Mouse (Mus musculus): ENCODE data around the gene Rab4a.
A peak's percentile ranks its signal among the peaks of the same experiment; 100 is the strongest.
"Not testable (repeated sequence)": the region's sequence is repeated elsewhere in the genome, so short reads cannot be mapped to it uniquely, and the experiment has no call there.

Gene Rab4a

GRCm38 (mm10) chr8:123789461-123789860 lies 16.3 kb upstream of the Rab4a start:
- no peak for DNase-seq

- peak; percentile 91 for DNase-seq
These were observed 15.8 kb upstream of the Rab4a start for GRCm38 (mm10) chr8:123789970-123790369.

GRCm38 (mm10) chr8:123791101-123791844 lies 14.5 kb upstream of the Rab4a start:
- no peak for DNase-seq

GRCm38 (mm10) chr8:123791845-123792225 lies 13.9 kb upstream of the Rab4a start:
- no peak for DNase-seq

- no peak for DNase-seq
These were observed 11.9 kb upstream of the Rab4a start for GRCm38 (mm10) chr8:123793900-123794299.

DNA sequence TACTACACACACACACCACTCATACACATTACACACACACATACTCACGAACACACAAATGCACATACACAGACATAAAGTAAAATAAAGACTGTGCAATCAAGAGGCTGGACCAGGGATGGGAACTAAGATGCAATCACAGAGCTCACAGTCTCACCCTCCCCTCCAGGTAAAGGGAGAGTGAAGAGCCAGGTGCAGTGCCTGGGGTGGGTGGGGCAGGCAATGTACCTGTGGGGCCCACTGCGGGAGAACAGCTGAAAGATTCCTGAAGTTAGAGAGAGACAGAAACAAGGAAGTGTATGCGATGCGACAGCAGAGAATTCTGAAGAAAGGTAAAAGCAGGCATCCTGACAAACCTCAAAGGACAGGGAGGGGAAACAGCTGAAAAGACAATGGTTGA lies 11.0 kb upstream of the Rab4a start:
- no peak for DNase-seq

GRCm38 (mm10) chr8:123796758-123797157 lies 9.0 kb upstream of the Rab4a start:
- DNase-seq: no peak

DNA sequence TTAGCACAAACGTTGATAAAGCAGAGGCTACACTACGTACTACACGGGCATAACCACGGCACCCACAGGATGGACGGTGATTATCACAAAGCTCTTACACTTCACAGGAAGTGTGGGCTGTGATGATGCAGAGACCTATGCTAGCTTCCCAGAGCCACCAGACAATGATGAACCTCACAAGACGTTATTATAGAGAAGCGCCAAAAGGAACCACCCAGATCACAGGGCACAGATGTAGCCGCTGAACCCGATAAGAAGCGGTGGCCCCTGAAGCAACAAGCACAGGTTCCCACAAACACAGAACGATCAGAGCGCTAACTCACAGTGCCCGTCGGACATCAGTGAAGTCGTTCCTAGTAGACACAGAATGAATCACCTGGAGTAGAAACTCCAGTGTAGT lies 7.9 kb upstream of the Rab4a start:
- no peak for DNase-seq

DNA sequence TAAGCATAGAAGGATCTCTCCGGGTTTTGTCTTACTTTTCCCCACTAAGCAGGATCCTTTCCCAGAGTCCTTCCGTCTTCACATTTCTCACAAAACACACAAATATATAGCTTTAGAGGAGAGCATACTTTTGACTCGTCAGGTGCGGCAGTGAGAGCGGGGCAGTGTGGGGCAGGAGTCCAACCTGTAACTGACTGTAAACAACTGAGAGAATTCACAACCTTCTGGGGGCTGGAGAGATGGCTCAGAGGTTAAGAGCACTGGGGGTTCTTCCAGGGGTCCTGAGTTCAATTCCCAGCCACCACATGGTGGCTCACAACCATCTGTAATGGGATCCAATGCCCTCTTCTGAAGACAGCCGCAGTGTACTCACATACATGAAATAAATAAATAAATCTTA lies 6.4 kb upstream of the Rab4a start:
- DNase-seq: no peak

GRCm38 (mm10) chr8:123799885-123800284 lies 5.9 kb upstream of the Rab4a start:
- DNase-seq: no peak

DNA sequence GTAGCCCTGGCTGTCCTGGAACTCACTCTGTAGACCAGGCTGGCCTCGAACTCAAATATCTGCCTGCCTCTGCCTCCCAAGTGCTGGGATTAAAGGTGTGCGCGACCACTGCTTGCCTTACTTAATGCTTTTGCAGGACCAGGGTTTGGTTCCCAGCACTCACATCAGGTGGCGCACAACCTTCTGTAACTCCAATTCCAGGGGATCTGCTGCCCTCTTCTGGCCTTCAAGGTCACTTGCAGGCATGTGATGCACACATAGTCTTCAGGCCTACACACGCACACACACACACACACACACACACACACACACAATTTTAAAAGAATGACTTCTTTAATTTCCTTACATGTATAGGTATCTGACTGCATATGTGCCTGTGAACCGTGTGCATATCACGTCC lies 4.9 kb upstream of the Rab4a start:
- DNase-seq: no peak

DNA sequence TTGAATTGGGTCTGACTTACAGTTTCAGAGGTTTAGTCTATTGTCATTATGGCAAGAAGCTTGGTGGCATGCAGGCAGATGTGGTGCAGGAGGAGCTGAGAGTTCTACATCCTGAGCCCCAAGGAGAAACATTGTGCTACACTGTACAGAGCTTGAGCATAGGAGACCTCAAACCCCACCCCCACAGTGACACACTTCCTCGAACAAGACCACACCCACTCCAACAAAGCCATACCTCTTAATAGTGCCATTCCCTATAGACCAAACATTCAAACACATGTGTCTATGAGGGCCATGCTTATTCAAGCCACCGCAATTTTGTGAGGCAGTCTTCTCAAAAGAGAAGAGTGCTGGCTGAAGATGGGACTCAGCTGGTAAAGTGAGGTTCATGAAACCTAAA lies 4.2 kb upstream of the Rab4a start:
- no peak for DNase-seq

GRCm38 (mm10) chr8:123803639-123804038 lies 2.1 kb upstream of the Rab4a start:
- no peak for DNase-seq

GRCm38 (mm10) chr8:123804586-123804985 lies 1.2 kb upstream of the Rab4a start:
- no peak for DNase-seq

DNA sequence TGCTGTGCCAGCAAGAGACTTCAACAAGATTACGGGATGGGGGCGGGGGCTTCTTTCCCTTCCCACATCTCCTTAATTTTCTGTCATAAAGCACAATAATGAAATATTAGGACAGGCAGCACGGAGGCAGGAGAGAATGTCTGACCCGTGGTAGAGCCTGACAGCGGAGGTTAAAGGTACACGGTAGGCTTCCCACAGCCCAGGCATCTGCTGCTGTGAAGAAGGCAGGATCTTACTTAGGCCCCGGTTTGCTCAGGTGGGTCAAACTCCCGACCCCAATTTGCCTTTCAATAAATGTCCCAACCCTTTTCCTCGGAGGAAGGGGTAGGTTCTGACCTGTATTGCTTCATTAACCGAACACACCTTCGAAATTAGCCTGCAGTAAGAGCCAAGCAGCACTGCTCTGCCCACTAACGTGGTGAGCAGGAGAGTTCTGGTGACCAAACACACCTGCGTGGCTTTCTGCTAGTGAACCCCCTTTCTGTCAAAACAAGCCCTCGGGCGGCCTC lies 522 bp upstream of the Rab4a start:
- DNase-seq: no peak

DNA sequence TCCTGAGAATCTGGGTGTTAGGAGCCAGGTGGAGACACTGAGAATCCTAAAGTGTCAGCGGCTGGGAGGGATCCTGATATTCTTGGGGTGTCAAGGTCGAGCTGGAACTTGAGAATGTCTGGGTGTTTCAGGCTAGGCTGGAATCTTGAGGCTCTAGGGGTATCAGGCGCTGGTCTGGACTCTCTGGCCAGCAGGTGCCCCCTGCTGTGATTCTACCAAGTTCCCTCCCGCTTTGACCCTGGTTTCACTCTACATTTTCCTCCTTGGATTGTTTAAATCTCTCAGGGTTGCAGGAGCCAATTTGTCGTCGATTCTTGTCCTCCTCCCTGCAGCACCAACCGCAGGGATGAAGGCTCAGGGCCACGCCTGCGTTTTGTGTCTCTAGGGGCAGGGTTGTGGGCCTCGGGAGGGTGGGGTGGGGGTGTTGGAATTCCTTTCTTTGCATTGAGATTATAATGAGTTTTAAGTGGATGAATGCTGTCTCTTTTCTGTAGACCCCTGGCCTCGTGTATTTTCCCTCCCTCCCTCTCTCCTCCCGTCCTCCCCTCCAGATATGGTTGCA lies 670 bp downstream of the Rab4a start:
- no peak for DNase-seq

GRCm38 (mm10) chr8:123807024-123807431 lies 1.2 kb downstream of the Rab4a start:
- no peak for DNase-seq

GRCm38 (mm10) chr8:123807852-123808573 lies 2.2 kb downstream of the Rab4a start:
- DNase-seq: no peak

- DNase-seq: no peak
These were observed 2.9 kb downstream of the Rab4a start for GRCm38 (mm10) chr8:123808671-123809070.

GRCm38 (mm10) chr8:123809342-123809741 lies 3.6 kb downstream of the Rab4a start:
- not testable (repeated sequence) for DNase-seq

DNA sequence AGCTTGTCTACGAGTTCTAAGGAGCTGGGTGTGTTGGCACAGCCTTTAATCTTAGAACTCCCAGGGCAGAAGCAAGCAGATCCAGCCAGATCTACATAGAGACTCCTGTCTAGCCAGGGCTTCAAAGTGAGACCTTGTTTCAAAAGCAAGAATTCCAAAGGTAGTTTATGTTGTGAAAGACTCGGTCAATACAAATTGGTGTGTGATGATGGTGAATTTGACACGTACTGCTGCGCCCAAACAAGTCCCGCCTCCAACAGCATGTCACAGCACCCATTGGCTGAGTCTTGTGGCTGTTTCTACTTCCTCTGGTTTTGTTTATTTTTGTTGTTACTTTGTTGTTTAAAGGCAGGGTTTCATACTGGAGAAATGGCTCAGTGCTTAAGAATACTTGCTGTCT lies 6.4 kb downstream of the Rab4a start:
- no peak for DNase-seq

DNA sequence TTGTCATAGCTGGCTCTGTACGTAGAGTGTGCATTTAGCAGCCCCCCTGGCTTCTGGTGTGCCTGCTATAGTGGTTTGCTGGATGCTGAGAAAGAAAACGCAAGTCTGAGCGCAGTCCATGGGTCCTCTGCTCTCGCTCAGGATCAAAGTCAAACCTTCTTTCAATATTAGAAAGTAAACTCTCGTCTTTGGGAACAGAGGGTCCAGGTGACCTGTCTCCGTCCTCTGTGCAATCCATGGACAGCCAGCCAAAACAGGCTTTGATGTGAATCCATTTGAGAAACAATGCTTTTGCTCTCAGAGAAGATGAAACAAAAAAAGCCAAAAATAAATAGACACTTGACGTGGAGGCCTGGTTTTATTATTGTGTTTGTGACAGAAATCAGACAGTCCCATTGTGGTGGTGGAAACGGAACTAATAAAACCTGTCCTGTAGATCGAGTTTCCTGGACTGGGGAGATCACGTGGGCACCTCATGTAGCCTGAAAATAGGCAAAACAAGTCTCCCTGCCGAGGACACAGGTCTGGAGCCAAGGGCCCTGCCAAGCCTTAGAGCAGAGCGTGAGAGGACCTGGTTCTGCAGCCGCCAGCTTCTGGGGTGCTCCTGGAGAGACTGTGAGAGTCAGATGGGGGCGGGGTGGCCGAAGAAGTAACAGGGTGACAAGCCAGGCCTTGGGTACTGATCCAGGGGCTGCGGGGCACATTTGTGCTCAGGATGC lies 7.5 kb downstream of the Rab4a start:
- DNase-seq: no peak

DNA sequence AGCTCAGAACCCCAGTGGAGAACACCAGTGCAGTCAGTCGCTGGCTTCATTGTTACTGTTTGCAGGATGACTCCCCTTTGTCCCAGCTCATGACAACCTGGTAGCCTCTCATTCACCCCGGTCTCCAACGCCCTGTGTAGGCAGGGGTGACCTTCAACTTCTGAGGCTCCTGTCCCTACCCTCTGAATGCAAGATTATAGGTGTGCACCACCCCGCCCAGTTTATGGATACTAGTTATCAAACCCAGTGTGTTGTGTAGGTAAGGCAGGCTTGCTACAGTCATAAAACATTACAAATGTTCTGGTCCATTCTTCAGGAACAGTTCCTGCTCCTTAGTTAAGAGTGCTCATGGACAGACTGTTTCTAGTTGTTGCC lies 8.1 kb downstream of the Rab4a start:
- no peak for DNase-seq
